Mouse (Mus musculus) spleen, adult 12 weeks (tissue): ENCODE data around the gene Stx4a.
"Not testable (repeated sequence)": the region's sequence is repeated elsewhere in the genome, so short reads cannot be mapped to it uniquely, and the experiment has no call there.

Experiments
- DNase-seq: peaks from one replicate; pipeline ENCODE4 v3.0.0; 2022; ENCODE audit warnings: low spot score

Stx4a gene

GRCm38 (mm10) chr7:127815116-127815665 lies 8.9 kb upstream of the Stx4a start:
- no peak for DNase-seq

- no peak for DNase-seq
These were observed 7.9 kb upstream of the Stx4a start for GRCm38 (mm10) chr7:127815954-127816821.

- DNase-seq, result no peak
These were observed 7.0 kb upstream of the Stx4a start for GRCm38 (mm10) chr7:127817053-127817452.

GRCm38 (mm10) chr7:127817776-127818175 lies 6.3 kb upstream of the Stx4a start:
- no peak for DNase-seq

GRCm38 (mm10) chr7:127820836-127821509 lies 3.1 kb upstream of the Stx4a start:
- no peak for DNase-seq

GRCm38 (mm10) chr7:127822494-127822893 lies 1.6 kb upstream of the Stx4a start:
- no peak for DNase-seq

GRCm38 (mm10) chr7:127823236-127824171 lies 590 bp upstream of the Stx4a start:
- DNase-seq, result no peak

GRCm38 (mm10) chr7:127835550-127835949 lies 11.5 kb downstream of the Stx4a start:
- no peak for DNase-seq

GRCm38 (mm10) chr7:127837473-127837872 lies 13.4 kb downstream of the Stx4a start:
- no peak for DNase-seq

- DNase-seq, result not testable (repeated sequence)
These were observed 13.8 kb downstream of the Stx4a start for GRCm38 (mm10) chr7:127837878-127838277.

- not testable (repeated sequence) for DNase-seq
These were observed 15.9 kb downstream of the Stx4a start for GRCm38 (mm10) chr7:127840031-127840430.

- no peak for DNase-seq
These were observed 16.8 kb downstream of the Stx4a start for GRCm38 (mm10) chr7:127840886-127841285.

GRCm38 (mm10) chr7:127841340-127842000 lies 17.4 kb downstream of the Stx4a start:
- DNase-seq, result peak; percentile 79

GRCm38 (mm10) chr7:127842001-127842718 lies 18.1 kb downstream of the Stx4a start:
- peak; percentile 70 for DNase-seq

GRCm38 (mm10) chr7:127849973-127850875 lies 26.1 kb downstream of the Stx4a start:
- DNase-seq, result no peak

- no peak for DNase-seq
These were observed 26.8 kb downstream of the Stx4a start for GRCm38 (mm10) chr7:127850906-127851305.

- no peak for DNase-seq
These were observed 34.2 kb downstream of the Stx4a start for GRCm38 (mm10) chr7:127858258-127858657.

GRCm38 (mm10) chr7:127866434-127866833 lies 42.3 kb downstream of the Stx4a start:
- no peak for DNase-seq

GRCm38 (mm10) chr7:127867641-127868040 lies 43.5 kb downstream of the Stx4a start:
- no peak for DNase-seq
